Mouse (Mus musculus) common myeloid progenitor, adult 5-6 weeks (primary cell): ENCODE results near the gene Tmem45a. TPM values are rescaled to one million over a fixed set of nuclear protein-coding genes. Genes with fewer than 3 reads are reported as not detected.

ENCODE experiments used
- ATAC-seq: replicated peaks from 2 replicates; pipeline ENCODE4 v1.8.0; 2016; ENCODE audit warnings: low read depth, mild to moderate bottlenecking, moderate TSS enrichment, inconsistent platforms; ENCODE audit not compliant: poor library complexity, severe bottlenecking
- total RNA-seq: library from RNA; stranded (forward); fragments of 200-1000, 187-1606 nt; gene quantifications from 2 replicates; pipeline ENCODE4 v1.2.3, GENCODE M21; 2017

Tmem45a gene
- total RNA-seq, 1 experiment from 2014 or later: not detected

DNA sequence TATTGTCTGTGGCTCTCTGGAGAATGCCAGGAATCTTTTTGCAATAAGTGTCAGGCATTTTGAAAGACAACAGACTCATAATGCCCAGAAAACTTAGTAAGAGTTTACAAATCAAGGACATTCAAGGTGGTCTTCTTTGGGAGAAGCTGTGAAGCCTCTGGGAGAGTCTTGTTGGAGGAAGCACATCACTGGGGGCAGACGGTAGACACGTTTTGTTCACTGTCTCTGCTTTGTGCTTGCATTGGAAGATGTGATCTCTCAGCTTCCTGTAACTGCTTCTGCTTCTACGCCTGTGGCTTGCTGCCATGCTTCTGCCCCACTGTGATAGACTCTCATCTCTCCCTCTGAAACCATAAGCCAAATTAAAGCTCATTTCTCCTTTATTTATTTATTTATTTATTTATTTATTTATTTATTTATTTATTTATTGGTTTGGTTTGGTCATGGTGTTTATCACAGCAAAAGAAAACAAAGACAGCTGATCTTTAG lies 86.4 kb downstream of the Tmem45a start:
- no peak for ATAC-seq

DNA sequence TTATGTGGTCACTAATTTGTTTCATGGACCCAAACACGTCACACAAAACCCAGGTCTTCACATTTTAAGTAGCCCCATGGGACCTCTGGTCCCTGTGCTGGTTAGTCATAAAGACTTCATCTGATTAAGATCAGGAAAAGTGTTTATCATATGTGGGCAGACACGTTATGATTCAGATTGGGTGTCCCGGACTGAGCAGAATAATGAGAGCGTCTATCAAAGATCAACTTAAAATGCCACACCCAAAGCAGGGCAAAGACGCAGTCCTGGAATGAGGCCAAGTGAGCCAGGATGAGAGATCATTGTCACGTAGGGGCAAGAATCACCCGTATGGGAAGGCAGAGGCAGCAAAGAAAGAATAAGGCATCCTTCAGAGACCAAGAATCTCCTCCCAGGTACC lies 87.1 kb downstream of the Tmem45a start:
- ATAC-seq: no peak

DNA sequence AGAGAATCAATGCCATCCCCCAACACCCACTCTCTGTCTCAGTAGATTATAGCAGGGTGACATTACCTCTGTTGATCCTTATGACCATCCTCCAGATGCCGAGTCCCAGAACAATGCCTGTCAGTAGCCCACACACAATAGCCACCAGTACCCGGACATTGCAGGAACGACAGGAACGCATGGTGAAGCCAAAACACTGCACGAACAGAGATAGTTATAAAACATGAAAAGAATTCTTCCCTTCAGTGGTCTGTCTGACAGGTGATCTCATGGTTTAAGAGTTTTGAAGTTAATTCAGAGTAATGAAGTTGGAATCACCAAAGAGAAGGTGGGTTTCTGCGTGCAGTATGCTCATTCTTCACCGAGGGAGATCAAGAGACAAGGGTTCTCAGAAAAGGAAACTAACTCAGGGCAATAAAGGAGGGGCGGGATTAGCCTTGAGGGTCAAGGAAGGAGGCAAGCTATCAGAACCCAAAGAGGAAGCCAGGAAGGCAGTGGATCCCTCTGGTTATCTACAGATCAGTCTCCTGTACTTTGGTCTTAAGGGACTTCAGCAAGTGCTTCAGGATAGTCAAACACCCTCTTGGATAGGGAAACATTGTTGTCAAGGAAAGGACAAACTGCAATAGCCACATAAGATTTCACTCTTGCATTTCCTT lies 90.4 kb downstream of the Tmem45a start, which contains the start of gene Adgrg7:
Adgrg7 (minus strand) TSS at position 375 of the 659 bp plus-strand sequence.
- peak; percentile 70 for ATAC-seq

DNA sequence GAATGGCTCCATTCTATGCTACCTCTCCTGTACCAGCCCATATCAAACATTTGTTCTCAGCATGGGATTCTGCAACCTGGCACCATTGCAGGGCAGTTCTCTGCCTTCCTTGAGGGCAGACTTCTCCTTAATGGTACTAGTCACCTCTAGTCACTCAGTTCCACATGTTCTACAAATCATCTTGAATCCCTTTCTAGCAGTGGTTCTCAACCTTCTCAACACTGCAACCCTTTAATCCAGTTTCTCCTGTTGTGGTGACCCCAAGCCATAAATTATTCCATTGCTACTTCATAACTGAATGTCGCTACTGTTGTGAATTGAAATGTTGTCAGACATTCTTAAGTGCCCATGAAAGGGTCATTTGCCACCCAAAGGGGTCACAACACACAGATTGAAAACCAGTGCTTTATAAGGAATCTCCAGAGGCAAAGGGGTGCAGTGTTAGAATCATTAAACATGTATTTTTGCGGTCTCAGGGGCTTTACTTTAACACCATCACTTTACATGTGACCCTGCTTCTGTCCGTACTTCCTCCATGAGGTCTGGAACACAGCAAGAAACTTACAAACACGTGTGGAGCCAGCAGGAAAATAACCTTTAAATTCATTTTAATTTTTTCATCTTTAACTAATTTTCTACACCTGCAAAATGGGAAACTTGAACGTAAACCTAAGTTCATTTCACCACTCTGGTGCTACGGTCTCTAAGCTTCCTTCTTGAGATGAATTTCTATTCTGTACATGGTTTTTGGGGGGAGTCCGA lies 91.4 kb downstream of the Tmem45a start:
- no peak for ATAC-seq

DNA sequence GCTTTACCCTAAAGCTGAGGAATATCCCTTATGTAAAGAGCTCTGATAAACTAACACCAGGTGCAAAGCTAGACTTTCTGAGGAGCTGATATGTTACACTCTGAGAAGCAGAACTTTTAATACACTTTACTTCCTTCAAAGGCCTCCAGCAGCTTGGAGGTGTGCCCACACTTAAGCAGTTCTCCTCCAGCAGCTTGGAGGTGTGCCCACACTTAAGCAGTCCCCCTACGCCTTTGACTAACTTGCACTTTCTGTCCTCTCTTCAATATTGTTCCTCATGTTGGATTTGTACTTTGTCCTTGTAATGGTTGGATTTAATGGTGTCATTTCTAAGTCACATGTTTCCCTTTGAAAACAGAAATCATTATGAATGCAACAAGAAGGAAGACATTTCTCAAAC lies 92.2 kb downstream of the Tmem45a start:
- ATAC-seq: peak; percentile 45

DNA sequence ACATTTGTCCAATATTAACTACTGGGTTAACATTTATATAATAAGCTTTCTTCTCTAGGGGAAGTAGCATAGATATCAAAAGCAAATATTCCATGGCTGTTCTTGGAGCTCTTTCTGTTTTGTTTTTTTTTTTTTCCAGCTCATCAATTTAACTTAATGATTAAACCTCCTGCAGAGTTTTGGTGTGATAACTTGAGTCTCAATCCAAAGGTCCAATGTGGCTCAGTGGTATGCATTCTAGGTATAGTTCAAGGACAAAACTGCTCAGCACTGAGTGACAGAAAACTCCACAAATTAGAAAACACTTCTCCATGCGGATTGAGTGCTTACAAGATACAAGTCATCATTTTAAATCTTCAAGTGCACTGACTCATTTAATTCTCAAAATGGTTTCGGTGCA lies 100.0 kb downstream of the Tmem45a start:
- no peak for ATAC-seq

DNA sequence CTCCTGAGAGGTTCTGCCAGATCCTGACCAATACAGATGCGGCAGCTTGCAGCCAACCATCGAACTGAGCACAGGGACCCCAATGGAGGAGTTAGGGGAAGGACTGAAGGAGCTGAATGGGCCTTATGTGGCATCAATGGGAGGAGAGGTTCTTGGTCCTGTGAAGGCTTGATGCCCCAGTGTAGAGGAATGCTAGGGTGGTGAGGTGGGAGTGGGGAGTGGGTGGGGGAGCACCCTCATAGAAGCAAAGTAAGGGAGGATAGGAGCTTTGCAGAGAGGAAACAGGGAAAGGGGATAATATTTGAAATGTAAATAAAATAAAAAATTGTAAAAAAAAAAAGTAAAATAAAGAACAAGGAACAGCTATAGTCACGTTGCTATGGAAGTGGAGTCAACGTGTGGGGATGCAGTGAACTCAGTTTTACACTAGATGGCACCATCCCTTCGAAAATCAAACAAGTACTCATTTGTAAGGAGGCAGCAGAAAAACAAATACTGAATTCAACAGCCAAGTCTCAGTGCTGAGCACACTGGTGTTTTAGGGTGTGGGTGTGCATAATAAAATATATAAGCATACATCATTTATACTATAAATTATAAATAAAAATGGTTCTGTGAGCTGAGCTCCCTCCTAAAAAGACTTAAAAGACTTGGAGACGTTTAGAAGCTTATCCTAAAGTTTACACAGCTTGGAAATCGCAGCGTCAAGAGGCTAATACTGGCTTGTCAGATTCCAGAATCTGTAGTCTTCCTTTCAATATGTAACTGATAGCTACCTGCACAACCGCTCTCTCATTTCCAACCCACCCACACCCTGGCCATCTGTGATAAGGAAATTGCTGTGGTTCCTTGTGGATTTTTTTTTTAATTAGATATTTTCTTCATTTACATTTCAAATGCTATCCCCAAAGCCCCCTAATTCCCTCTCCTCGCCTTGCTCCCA lies 114.5 kb downstream of the Tmem45a start:
- ATAC-seq: peak; percentile 95

Other genes starting within 250 kb of the Tmem45a start
- 45.4 and 66.8 TPM in 2 replicates for gene Tfg, start 168.7 kb downstream of the Tmem45a start, total RNA-seq
- gene Adgrg7, start 90.3 kb downstream of the Tmem45a start, total RNA-seq: 30.0 and 33.2 TPM in 2 replicates
- gene Lnp1, start 41.9 kb upstream of the Tmem45a start, total RNA-seq: not detected in 2 replicates
- gene Tmem45a2, start 185.2 kb upstream of the Tmem45a start, total RNA-seq: not detected in 2 replicates
- gene Tomm70a, start 235.5 kb upstream of the Tmem45a start, total RNA-seq: 77.1 and 83.1 TPM in 2 replicates